Mouse (Mus musculus): Measurements from ENCODE around the gene Bpifb5. TPM values are rescaled to one million over a fixed set of nuclear protein-coding genes. Genes with fewer than 3 reads are reported as not detected.
"Not testable (repeated sequence)": the region's sequence is repeated elsewhere in the genome, so short reads cannot be mapped to it uniquely, and the experiment has no call there.

Bpifb5 gene
- 2.3 and 2.4 TPM in 2 replicates for polyA plus RNA-seq (2015; fragmentation: Nextera tagmentation; extraction: Ambion mirVana)

DNA sequence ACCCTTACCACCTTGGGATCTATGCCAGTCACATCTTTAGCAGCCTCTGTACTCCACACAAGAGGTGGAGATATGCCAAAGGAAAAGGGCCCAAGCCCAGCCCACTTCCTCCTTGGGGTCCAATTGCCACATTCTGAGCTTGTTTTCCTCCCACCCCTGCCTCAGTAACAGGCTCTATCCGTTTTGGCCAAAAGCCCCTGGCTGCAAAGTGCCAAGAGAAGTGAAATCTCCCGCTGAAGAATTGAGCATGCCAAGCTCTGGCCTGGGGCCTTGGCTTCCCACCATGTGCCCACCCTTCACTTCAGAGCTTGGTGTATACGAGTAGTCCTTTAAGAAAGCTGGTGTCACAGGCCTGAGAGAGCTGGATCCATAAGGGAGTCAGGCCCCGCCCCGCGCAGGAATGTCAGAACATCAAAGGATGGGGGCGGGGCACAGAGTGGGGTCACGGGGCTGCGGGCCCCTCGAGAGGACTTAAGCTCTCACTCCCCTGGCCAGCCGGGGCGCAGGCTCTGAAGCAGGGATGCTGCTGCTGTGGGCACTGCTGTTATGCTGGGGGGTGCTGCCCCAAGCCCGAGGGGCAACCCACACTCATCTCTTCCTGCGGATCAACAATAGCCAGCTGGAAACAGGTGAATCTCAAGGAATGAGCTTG, at the start of gene Bpifb5:
TSS of gene Bpifb5 (plus strand) at position 478 of the 652 bp plus-strand sequence.
- H3K4me3 ChIP-seq (ENCODE audit: low read length), result no peak within 1 kb of the TSS
- H3K9ac ChIP-seq (ENCODE audit: low read length), result no peak within 1 kb of the TSS
- WGBS, result 6% methylated on average over 14 of the region's 14 CpGs
- H3K9me3 ChIP-seq (ENCODE audit: control insufficient read depth, low read length), result no peaks in the 10 kb centered on the region
- H3K27ac ChIP-seq (ENCODE audit: low read length), result peak within 1 kb of the TSS; percentile 81
- peak; percentile 87 for ATAC-seq (ENCODE audit: low read depth)
- peaks cover 15% of the 10 kb centered on the region for H3K4me1 ChIP-seq (replicated peaks; ENCODE audit: control insufficient read depth, insufficient read depth, low read length)
- no peaks in the 10 kb centered on the region for H3K27me3 ChIP-seq (ENCODE audit: control insufficient read depth, insufficient read depth, low read depth, low read length)
- H3K4me2 ChIP-seq (ENCODE audit: low read depth, low read length), result peak within 1 kb of the TSS; percentile 36
- H3K36me3 ChIP-seq (ENCODE audit: control insufficient read depth, insufficient read depth, low read length), result no peaks in the 10 kb centered on the region

DNA sequence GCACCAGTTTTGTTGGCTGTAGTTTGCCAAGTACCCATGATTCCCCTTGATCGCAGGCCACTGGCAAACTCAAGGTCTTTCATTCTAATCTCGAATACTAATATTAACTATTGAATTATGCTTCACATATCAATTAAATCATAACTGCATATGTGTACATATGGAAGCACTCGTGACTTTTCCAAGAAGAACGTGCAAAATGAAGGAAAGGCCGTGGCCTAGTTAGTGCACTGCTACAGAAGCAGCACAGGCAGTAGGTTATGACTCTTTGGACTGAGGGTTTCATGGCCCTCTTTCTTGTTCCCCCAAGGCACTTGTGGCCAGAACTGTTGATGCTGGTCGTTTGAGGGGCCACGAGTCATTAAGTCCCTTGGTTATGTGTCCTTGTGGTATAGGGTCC, 41.6 kb upstream of the Bpifb5 start:
- not testable (repeated sequence) for H3K27me3 ChIP-seq (ENCODE audit: control insufficient read depth, insufficient read depth, low read depth, low read length); H3K4me3 ChIP-seq (ENCODE audit: low read length); H3K4me2 ChIP-seq (ENCODE audit: low read depth, low read length); H3K27ac ChIP-seq (ENCODE audit: low read length); ATAC-seq (ENCODE audit: low read depth); H3K9me3 ChIP-seq (ENCODE audit: control insufficient read depth, low read length); H3K9ac ChIP-seq (ENCODE audit: low read length); H3K4me1 ChIP-seq (replicated peaks; ENCODE audit: control insufficient read depth, insufficient read depth, low read length); H3K36me3 ChIP-seq (ENCODE audit: control insufficient read depth, insufficient read depth, low read length)
- 81% methylated on average over 7 of the region's 7 CpGs for WGBS

DNA sequence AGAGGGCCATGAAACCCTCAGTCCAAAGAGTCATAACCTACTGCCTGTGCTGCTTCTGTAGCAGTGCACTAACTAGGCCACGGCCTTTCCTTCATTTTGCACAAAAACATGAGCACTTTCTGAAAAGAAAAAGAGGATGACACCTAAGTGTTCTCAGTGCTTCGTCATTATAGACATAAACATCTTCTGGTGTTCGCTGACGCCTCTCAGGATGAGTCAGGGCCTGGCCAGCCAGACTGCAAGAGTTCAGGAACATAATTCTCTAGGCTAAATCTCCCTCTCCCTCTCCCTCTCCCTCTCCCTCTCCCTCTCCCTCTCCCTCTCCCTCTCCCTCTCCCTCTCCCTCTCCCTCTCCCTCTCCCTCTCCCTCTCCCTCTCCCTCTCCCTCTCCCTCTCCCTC, 40.5 kb upstream of the Bpifb5 start:
- H3K4me1 ChIP-seq (replicated peaks; ENCODE audit: control insufficient read depth, insufficient read depth, low read length); H3K27me3 ChIP-seq (ENCODE audit: control insufficient read depth, insufficient read depth, low read depth, low read length); H3K27ac ChIP-seq (ENCODE audit: low read length); ATAC-seq (ENCODE audit: low read depth); H3K36me3 ChIP-seq (ENCODE audit: control insufficient read depth, insufficient read depth, low read length); H3K4me3 ChIP-seq (ENCODE audit: low read length); H3K9me3 ChIP-seq (ENCODE audit: control insufficient read depth, low read length); H3K4me2 ChIP-seq (ENCODE audit: low read depth, low read length); H3K9ac ChIP-seq (ENCODE audit: low read length): not testable (repeated sequence)
- 52% methylated on average over 4 of the region's 4 CpGs for WGBS

DNA sequence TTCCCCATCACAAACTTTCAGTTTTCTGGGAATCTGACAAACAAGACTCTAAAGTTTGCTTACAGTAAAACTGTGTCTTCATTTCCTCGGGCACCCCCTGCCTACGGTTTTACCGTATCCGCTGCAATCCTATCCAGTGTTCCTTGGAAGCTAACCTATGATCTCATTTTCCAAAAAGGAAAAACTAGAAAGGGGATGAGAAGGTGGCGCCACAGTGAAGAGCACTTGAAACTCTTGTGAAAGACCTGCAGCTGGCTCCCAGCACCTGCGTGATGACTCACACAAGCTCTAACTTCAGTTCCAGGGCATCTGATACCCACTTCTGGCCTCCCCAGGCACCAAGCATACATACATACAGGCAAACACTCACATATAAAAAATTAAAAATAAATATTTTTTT, 38.2 kb upstream of the Bpifb5 start:
- Histone ChIP-seq H3K9ac (ENCODE audit: low read length) (no peak overlapping the region), H3K9me3 (ENCODE audit: control insufficient read depth, low read length) (no peaks in the 10 kb centered on the region), H3K4me2 (ENCODE audit: low read depth, low read length) (no peak overlapping the region), H3K27ac (ENCODE audit: low read length) (peak overlapping the region; percentile 69), H3K4me1 (replicated peaks; ENCODE audit: control insufficient read depth, insufficient read depth, low read length) (no peaks in the 10 kb centered on the region), H3K27me3 (ENCODE audit: control insufficient read depth, insufficient read depth, low read depth, low read length) (no peaks in the 10 kb centered on the region), H3K36me3 (ENCODE audit: control insufficient read depth, insufficient read depth, low read length) (no peaks in the 10 kb centered on the region), H3K4me3 (ENCODE audit: low read length) (no peak overlapping the region)
- 46% methylated on average over 6 of the region's 6 CpGs for WGBS
- ATAC-seq (ENCODE audit: low read depth), result peak; percentile 72

DNA sequence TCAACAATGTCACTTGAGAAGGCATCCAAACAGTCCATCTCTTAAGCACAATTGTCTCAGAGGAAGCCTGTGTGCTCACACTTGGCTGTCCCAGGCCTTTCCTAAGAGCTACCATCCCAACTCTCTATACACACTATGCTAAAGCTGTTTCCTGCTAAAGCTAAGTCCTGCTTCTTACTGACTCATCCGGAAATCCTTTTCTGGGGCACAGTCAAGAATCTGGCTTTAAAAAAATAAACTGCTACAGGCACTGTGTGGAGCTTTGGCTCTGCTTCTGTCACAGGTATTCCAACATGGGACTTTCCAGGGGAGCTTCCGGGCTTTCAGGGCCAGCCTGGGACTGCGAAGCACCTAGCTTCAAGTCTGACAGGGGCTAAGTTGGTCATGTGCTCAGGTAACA, 37.8 kb upstream of the Bpifb5 start:
- no peak overlapping the region for H3K4me2 ChIP-seq (ENCODE audit: low read depth, low read length)
- H3K4me1 ChIP-seq (replicated peaks; ENCODE audit: control insufficient read depth, insufficient read depth, low read length), result no peaks in the 10 kb centered on the region
- H3K27ac ChIP-seq (ENCODE audit: low read length), result peak overlapping the region; percentile 69
- H3K9me3 ChIP-seq (ENCODE audit: control insufficient read depth, low read length), result no peaks in the 10 kb centered on the region
- H3K27me3 ChIP-seq (ENCODE audit: control insufficient read depth, insufficient read depth, low read depth, low read length), result no peaks in the 10 kb centered on the region
- no peak overlapping the region for H3K4me3 ChIP-seq (ENCODE audit: low read length)
- no peak overlapping the region for H3K9ac ChIP-seq (ENCODE audit: low read length)
- ATAC-seq (ENCODE audit: low read depth), result peak; percentile 74
- 46% methylated on average over 3 of the region's 3 CpGs for WGBS
- no peaks in the 10 kb centered on the region for H3K36me3 ChIP-seq (ENCODE audit: control insufficient read depth, insufficient read depth, low read length)

DNA sequence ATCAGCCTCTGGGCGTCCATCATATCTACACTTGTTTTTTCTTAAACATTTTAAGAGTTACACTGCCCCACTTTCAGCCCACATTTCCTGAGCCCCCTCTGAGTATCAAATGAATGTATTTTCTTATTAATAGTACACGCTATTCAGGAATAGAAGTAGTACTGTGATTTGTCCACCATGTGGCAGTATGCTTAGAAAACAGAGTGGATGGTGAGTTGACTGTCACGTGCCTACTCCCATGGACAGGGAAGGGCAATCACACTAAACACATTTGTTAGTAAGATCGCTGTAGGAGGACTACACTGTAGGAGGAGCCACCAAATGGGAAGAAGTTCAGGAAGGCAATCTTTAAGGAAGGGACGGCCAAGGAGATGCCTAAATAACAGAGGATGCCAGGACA, 36.1 kb upstream of the Bpifb5 start:
- ATAC-seq (ENCODE audit: low read depth), result no peak
- no peaks in the 10 kb centered on the region for H3K27me3 ChIP-seq (ENCODE audit: control insufficient read depth, insufficient read depth, low read depth, low read length)
- no peak overlapping the region for H3K4me3 ChIP-seq (ENCODE audit: low read length)
- no peak overlapping the region for H3K27ac ChIP-seq (ENCODE audit: low read length)
- 33% methylated on average over 5 of the region's 5 CpGs for WGBS
- H3K4me1 ChIP-seq (replicated peaks; ENCODE audit: control insufficient read depth, insufficient read depth, low read length), result no peaks in the 10 kb centered on the region
- H3K9ac ChIP-seq (ENCODE audit: low read length), result no peak overlapping the region
- no peak overlapping the region for H3K4me2 ChIP-seq (ENCODE audit: low read depth, low read length)
- no peaks in the 10 kb centered on the region for H3K36me3 ChIP-seq (ENCODE audit: control insufficient read depth, insufficient read depth, low read length)
- H3K9me3 ChIP-seq (ENCODE audit: control insufficient read depth, low read length), result no peaks in the 10 kb centered on the region

DNA sequence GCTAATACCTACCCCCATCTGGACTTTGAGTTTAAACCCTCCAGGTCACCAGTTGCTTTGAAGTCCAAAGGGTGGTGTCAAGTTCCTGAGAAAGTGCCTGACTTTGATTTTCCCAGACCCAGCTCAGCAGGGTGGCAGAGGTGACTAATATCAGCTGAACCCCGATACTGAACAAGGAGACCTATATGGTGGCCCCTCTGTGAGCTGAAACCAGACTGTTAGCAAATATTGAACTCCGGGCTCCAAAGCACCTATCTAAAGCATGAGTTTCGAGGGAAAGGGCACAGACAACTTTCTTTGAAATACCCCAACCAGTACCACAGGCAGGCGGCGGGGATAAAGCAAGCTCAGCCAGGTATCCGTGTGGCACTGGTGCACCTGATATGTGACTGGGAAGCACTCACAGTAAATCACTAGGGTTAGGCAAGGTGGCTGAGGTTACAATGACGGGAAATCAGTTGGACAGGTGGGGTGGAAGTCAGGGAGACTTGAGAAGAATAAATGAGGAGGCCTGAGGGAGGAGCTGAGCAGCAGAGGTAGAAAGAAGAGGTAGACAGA, 33.6 kb upstream of the Bpifb5 start:
- Histone ChIP-seq H3K27me3 (ENCODE audit: control insufficient read depth, insufficient read depth, low read depth, low read length) (no peaks in the 10 kb centered on the region), H3K9ac (ENCODE audit: low read length) (no peak overlapping the region), H3K27ac (ENCODE audit: low read length) (no peak overlapping the region), H3K4me2 (ENCODE audit: low read depth, low read length) (no peak overlapping the region), H3K4me3 (ENCODE audit: low read length) (no peak overlapping the region), H3K4me1 (replicated peaks; ENCODE audit: control insufficient read depth, insufficient read depth, low read length) (no peaks in the 10 kb centered on the region), H3K9me3 (ENCODE audit: control insufficient read depth, low read length) (no peaks in the 10 kb centered on the region), H3K36me3 (ENCODE audit: control insufficient read depth, insufficient read depth, low read length) (no peaks in the 10 kb centered on the region)
- 52% methylated on average over 7 of the region's 7 CpGs for WGBS
- no peak for ATAC-seq (ENCODE audit: low read depth)

DNA sequence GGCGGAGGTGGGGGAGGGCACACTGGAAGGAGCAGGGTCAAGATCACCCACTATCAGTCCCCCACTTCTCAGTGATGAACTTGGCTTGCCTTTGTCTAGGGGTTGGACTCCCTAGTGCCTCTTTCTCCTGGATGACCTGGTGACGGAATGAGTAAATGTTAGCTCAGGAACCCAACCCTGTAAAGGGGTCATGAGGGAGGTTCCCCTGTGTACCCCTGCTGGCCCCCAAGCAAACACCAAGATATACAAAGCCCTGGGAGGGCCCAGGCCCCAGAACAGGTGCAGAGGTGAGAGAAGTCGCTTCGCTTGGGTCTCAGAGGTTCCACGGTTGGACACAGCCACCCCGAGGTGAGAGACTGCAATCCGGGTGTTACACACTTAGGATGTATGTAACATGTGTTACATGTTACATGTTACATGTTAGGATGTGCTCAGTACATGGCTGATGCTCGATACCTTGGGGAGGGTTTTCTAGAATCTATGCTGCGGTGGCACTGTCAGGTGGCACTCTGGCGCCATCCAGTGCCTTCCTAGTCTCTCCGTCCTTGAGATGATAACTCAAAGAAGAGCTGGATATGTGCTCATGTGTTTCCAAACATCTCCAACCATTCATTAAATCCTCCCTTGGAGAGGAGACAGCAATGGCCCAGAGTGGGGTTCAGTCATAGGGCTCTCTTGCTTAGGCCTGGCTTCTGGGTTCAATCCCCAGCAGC, 32.8 kb upstream of the Bpifb5 start, which contains the start of gene Bpifb1:
TSS of gene Bpifb1 (plus strand) at position 273 of the 713 bp plus-strand sequence.
- H3K27me3 ChIP-seq (ENCODE audit: control insufficient read depth, insufficient read depth, low read depth, low read length), result no peaks in the 10 kb centered on the region
- H3K27ac ChIP-seq (ENCODE audit: low read length), result no peak within 1 kb of the TSS
- no peak for ATAC-seq (ENCODE audit: low read depth)

DNA sequence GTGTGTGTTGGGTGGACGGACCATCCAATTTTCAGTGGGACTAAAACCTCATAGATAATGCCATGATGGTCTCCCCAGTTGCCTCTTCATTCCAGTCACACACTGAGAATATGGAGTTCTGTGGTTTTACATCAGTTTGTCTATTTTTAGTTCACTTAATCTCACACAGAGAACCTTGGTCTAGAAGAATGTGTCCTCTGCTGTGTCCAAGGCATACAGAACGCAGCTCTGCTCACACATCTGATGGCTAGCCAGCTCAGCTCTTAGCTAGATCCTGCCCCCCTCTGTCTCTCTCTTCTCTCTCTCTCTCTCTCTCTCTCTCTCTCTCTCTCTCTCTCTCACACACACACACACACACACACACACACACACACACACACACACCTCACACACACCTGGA, 31.4 kb upstream of the Bpifb5 start:
- Histone ChIP-seq H3K4me3 (ENCODE audit: low read length) (no peak overlapping the region), H3K36me3 (ENCODE audit: control insufficient read depth, insufficient read depth, low read length) (no peaks in the 10 kb centered on the region), H3K27ac (ENCODE audit: low read length) (no peak overlapping the region), H3K4me2 (ENCODE audit: low read depth, low read length) (no peak overlapping the region), H3K4me1 (replicated peaks; ENCODE audit: control insufficient read depth, insufficient read depth, low read length) (no peaks in the 10 kb centered on the region), H3K9ac (ENCODE audit: low read length) (no peak overlapping the region), H3K27me3 (ENCODE audit: control insufficient read depth, insufficient read depth, low read depth, low read length) (no peaks in the 10 kb centered on the region), H3K9me3 (ENCODE audit: control insufficient read depth, low read length) (no peaks in the 10 kb centered on the region)
- no peak for ATAC-seq (ENCODE audit: low read depth)
- WGBS, result 78% methylated on average over 2 of the region's 2 CpGs

More for the DNA sequence above, 32.8 kb upstream of the Bpifb5 start, which contains the start of gene Bpifb1:
- Histone ChIP-seq H3K4me1 (replicated peaks; ENCODE audit: control insufficient read depth, insufficient read depth, low read length) (no peaks in the 10 kb centered on the region), H3K9me3 (ENCODE audit: control insufficient read depth, low read length) (no peaks in the 10 kb centered on the region), H3K4me3 (ENCODE audit: low read length) (no peak within 1 kb of the TSS), H3K36me3 (ENCODE audit: control insufficient read depth, insufficient read depth, low read length) (no peaks in the 10 kb centered on the region), H3K9ac (ENCODE audit: low read length) (no peak within 1 kb of the TSS), H3K4me2 (ENCODE audit: low read depth, low read length) (no peak within 1 kb of the TSS)
- WGBS, result 71% methylated on average over 11 of the region's 11 CpGs
